Mouse (Mus musculus): ENCODE data around the gene Grk6. TPM values are rescaled to one million over a fixed set of nuclear protein-coding genes. Genes with fewer than 3 reads are reported as not detected.
"Not testable (repeated sequence)": the region's sequence is repeated elsewhere in the genome, so short reads cannot be mapped to it uniquely, and the experiment has no call there.

Gene Grk6
- polyA plus RNA-seq, 1 experiment from 2014 or later = 27.6 TPM

DNA sequence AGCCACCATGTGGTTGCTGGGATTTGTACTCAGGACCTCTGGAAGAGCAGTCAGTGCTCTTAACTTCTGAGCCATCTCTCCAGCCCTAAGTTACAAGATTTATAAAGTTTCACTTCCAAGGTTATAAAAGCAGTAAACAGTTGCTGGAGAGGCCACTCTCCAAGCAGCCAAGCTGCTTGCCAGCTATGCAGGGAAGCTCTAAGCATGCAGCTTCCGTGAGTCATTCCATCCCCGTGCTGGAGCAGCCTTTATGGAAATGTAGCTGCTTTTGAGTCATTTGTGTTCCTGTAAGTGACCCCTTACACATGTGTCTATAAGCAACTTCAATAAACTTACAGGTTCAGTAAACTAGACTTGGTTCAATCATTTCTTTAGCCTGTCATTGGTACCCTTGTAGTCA is 14.3 kb upstream of the Grk6 start:
- no peak overlapping the region for H3K9ac ChIP-seq
- H3K27ac ChIP-seq (ENCODE audit: poor library complexity, severe bottlenecking) = no peak overlapping the region
- H3K4me3 ChIP-seq = no peak overlapping the region
- H3K4me2 ChIP-seq = no peak overlapping the region
- WGBS = 73% methylated on average over 2 of the region's 2 CpGs
- peaks cover 11% of the 10 kb centered on the region for H3K9me3 ChIP-seq (replicated peaks)
- no peaks in the 10 kb centered on the region for H3K4me1 ChIP-seq (replicated peaks)
- no peaks in the 10 kb centered on the region for H3K36me3 ChIP-seq
- no peak for ATAC-seq (ENCODE audit: insufficient number of reproducible peaks, low FRiP score)
- H3K27me3 ChIP-seq (replicated peaks) = peaks cover 21% of the 10 kb centered on the region

- no peak overlapping the region for H3K4me2 ChIP-seq
- H3K27ac ChIP-seq (ENCODE audit: poor library complexity, severe bottlenecking) = no peak overlapping the region
- no peaks in the 10 kb centered on the region for H3K36me3 ChIP-seq
- no peak overlapping the region for H3K9ac ChIP-seq
- H3K9me3 ChIP-seq (replicated peaks) = peaks cover 11% of the 10 kb centered on the region
- no peak for ATAC-seq (ENCODE audit: insufficient number of reproducible peaks, low FRiP score)
- WGBS = 72% methylated on average over 10 of the region's 10 CpGs
- H3K4me1 ChIP-seq (replicated peaks) = no peaks in the 10 kb centered on the region
- H3K4me3 ChIP-seq = no peak overlapping the region
- H3K27me3 ChIP-seq (replicated peaks) = peaks cover 7% of the 10 kb centered on the region; the same call in 1 of the 2 replicates
Observed at GRCm38 (mm10) chr13:55431889-55432685, 12.8 kb upstream of the Grk6 start.

DNA sequence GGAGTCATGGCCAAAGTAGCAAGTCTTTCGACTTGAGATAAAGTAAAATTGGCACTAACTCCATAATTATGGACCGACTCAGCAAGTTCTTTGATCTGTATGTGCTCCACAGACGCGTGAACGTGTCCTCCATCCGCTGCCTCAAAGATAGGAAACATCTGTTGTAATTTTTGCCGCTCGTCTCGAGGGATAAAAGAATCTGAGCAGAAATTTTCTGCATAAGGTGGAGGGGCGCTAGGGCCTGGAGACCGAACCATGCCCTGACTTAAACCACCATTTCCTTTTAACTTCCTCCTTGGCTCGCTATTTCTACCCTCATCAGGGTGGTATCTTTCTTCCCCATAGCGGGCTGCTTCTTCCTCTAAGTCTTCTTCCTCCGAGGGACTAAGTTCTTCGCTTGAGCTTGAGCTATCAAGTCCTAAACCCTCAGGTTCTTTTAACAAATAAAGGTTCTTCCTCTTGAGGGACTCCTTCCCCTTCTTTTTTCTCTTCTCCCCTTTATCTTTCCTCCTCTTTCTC is 7.7 kb upstream of the Grk6 start:
- H3K27ac ChIP-seq (ENCODE audit: poor library complexity, severe bottlenecking); H3K4me3 ChIP-seq; ATAC-seq (ENCODE audit: insufficient number of reproducible peaks, low FRiP score); H3K27me3 ChIP-seq (replicated peaks); H3K4me1 ChIP-seq (replicated peaks); H3K36me3 ChIP-seq; H3K9ac ChIP-seq; H3K4me2 ChIP-seq: not testable (repeated sequence)
- H3K9me3 ChIP-seq (replicated peaks) = peaks cover 16% of the 10 kb centered on the region
- 82% methylated on average over 15 of the region's 15 CpGs for WGBS

GRCm38 (mm10) chr13:55443799-55444285 is 1.0 kb upstream of the Grk6 start:
- H3K9ac ChIP-seq = peak overlapping the region; percentile 63; the same call in 1 of the 2 replicates
- peak overlapping the region; percentile 88 for H3K4me2 ChIP-seq
- 45% methylated on average over 9 of the region's 9 CpGs for WGBS
- H3K27ac ChIP-seq (ENCODE audit: poor library complexity, severe bottlenecking) = peak overlapping the region; percentile 97; the same call in 1 of the 2 replicates
- H3K9me3 ChIP-seq (replicated peaks) = no peaks in the 10 kb centered on the region
- no peaks in the 10 kb centered on the region for H3K27me3 ChIP-seq (replicated peaks)
- H3K4me1 ChIP-seq (replicated peaks) = peaks cover 23% of the 10 kb centered on the region
- H3K36me3 ChIP-seq = no peaks in the 10 kb centered on the region
- peak overlapping the region; percentile 84 for H3K4me3 ChIP-seq
- no peak for ATAC-seq (ENCODE audit: insufficient number of reproducible peaks, low FRiP score)

DNA sequence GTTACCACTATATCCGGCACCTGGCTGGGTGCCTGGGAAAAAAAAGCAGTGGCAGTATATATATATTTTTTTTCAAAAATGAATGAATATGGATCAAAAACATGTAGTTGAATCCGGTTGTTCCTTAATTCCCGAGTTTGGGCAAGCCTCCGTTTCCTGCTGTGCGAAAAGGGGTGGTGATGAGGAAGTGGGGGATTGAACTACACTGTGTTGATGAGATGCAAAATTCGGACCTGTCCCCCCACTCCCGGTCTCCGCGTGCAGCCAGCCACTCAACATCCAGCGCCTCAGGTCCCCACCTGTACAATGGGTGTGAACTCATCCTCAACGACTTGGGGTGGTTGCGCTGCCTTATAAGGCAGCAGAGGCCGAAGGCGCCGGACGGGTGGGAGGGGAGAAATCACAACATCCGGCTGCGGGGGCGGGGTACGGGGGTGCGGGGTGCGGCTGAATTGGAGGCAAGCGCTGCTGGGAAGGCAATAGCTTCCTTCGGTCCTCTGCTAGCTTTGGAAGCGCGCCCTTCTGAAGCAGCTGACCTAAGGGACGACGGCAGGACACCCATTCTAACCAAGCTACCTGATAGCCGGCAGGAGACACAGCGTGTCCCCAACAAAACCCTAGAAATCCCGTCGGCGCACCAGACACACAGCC is 461 bp upstream of the Grk6 start:
- Histone ChIP-seq H3K27ac (ENCODE audit: poor library complexity, severe bottlenecking) (peak overlapping the region; percentile 97), H3K27me3 (replicated peaks) (no peaks in the 10 kb centered on the region), H3K4me1 (replicated peaks) (peaks cover 23% of the 10 kb centered on the region), H3K9ac (peak overlapping the region; percentile 63), H3K9me3 (replicated peaks) (no peaks in the 10 kb centered on the region), H3K4me2 (peak overlapping the region; percentile 88), H3K4me3 (peak overlapping the region; percentile 84), H3K36me3 (peaks cover under 1% of the 10 kb centered on the region; the same call in 1 of the 2 replicates)
- WGBS = under 1% methylated on average over 33 of the region's 33 CpGs
- ATAC-seq (ENCODE audit: insufficient number of reproducible peaks, low FRiP score) = peak; percentile 78

GRCm38 (mm10) chr13:55445361-55446091 is 654 bp downstream of the Grk6 start:
- Histone ChIP-seq H3K27me3 (replicated peaks) (no peaks in the 10 kb centered on the region), H3K4me2 (peak overlapping the region; percentile 88), H3K4me3 (peak overlapping the region; percentile 84), H3K36me3 (peaks cover 12% of the 10 kb centered on the region), H3K4me1 (replicated peaks) (peaks cover 31% of the 10 kb centered on the region), H3K9ac (peak overlapping the region; percentile 95), H3K27ac (ENCODE audit: poor library complexity, severe bottlenecking) (peak overlapping the region; percentile 97), H3K9me3 (replicated peaks) (no peaks in the 10 kb centered on the region)
- WGBS = 4% methylated on average over 66 of the region's 66 CpGs
- no peak for ATAC-seq (ENCODE audit: insufficient number of reproducible peaks, low FRiP score)

DNA sequence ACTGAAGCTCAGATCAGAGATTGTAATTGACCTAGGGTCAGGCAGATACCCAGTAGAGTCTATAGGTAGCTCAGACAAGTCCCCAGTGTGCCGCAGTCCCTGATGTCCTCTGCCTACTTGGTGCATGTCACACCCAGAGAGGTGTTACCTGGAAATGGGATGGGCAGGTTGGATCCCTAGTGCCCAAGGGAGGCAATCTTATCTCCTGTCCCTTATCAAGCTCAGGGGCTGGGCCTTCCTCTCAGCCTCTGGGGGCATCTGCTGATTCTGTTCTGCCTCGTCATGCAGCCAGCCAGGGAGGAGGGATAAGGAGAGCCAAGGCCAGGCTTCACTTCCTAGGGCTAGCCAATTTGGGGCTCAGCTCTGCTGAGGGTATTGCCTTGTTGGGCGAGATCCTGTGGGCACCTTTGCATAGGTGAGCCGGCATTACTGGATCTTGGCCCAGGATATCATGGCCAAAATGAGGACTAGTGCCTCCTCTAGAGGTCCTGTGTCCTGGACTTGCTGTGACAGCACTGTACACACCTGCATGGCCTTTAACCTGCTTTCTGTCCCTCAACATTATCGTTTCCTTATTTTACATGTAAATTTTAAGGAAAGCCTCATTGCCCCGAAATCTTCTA is 1.7 kb downstream of the Grk6 start:
- H3K9me3 ChIP-seq (replicated peaks) = no peaks in the 10 kb centered on the region
- H3K4me1 ChIP-seq (replicated peaks) = peaks cover 31% of the 10 kb centered on the region
- H3K36me3 ChIP-seq = peaks cover 22% of the 10 kb centered on the region
- H3K27ac ChIP-seq (ENCODE audit: poor library complexity, severe bottlenecking) = no peak overlapping the region
- WGBS = 60% methylated on average over 6 of the region's 6 CpGs
- peak overlapping the region; percentile 88 for H3K4me2 ChIP-seq
- no peaks in the 10 kb centered on the region for H3K27me3 ChIP-seq (replicated peaks)
- H3K9ac ChIP-seq = peak overlapping the region; percentile 95
- ATAC-seq (ENCODE audit: insufficient number of reproducible peaks, low FRiP score) = peak; percentile 34; the same call in 1 of the 2 replicates
- H3K4me3 ChIP-seq = peak overlapping the region; percentile 84

DNA sequence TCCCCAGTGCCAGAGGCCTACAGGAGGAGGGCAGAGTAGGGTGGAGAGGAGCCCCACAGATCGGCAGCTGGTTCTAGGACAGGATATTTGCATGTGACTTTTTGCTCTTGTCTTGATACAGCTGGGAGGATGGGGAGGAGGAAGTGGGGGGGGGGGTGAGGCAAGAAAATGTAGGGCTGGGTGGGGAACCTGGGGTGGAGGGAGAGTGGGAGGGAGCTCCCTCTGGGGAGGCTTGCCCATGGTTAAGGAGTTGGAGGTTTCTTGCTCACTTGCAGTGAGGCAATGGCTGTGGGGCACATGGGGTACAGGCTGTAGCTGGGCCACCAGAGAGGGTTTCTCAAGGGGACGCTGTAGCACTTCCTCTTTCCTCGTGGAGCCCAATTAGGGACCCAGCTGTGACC is 2.7 kb downstream of the Grk6 start:
- Histone ChIP-seq H3K9me3 (replicated peaks) (no peaks in the 10 kb centered on the region), H3K27ac (ENCODE audit: poor library complexity, severe bottlenecking) (no peak overlapping the region), H3K27me3 (replicated peaks) (no peaks in the 10 kb centered on the region), H3K4me1 (replicated peaks) (peaks cover 31% of the 10 kb centered on the region), H3K36me3 (peaks cover 32% of the 10 kb centered on the region), H3K4me3 (no peak overlapping the region), H3K4me2 (peak overlapping the region; percentile 88; the same call in 1 of the 2 replicates), H3K9ac (no peak overlapping the region)
- WGBS = 58% methylated on average over 3 of the region's 3 CpGs
- ATAC-seq (ENCODE audit: insufficient number of reproducible peaks, low FRiP score) = no peak

DNA sequence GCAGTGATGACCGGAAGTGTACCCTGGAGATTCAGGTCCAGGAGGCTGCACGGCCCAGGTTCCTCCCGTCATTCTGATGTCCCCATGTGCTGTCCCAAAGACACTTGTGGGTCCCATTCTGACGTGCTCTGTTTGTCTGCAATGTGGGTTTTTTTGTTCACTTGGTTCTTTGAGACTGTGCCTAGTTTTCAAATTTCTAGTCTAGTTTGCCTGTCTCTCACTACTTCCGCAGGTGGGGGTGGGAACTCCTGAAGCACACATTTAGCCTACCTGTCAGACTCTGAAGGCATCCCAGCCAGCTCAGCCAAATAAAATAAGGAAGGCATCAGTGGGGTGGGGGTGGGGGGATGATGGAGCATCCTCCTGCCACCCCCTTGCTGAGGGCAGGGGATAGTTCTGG is 3.3 kb downstream of the Grk6 start:
- H3K27ac ChIP-seq (ENCODE audit: poor library complexity, severe bottlenecking) = no peak overlapping the region
- no peak overlapping the region for H3K4me2 ChIP-seq
- 89% methylated on average over 5 of the region's 5 CpGs for WGBS
- peaks cover 31% of the 10 kb centered on the region for H3K4me1 ChIP-seq (replicated peaks)
- ATAC-seq (ENCODE audit: insufficient number of reproducible peaks, low FRiP score) = no peak
- no peak overlapping the region for H3K4me3 ChIP-seq
- H3K27me3 ChIP-seq (replicated peaks) = no peaks in the 10 kb centered on the region
- peaks cover 38% of the 10 kb centered on the region for H3K36me3 ChIP-seq
- no peaks in the 10 kb centered on the region for H3K9me3 ChIP-seq (replicated peaks)
- no peak overlapping the region for H3K9ac ChIP-seq

- ATAC-seq (ENCODE audit: insufficient number of reproducible peaks, low FRiP score) = no peak
- no peak overlapping the region for H3K4me3 ChIP-seq
- peaks cover 47% of the 10 kb centered on the region for H3K36me3 ChIP-seq
- H3K4me2 ChIP-seq = no peak overlapping the region
- no peak overlapping the region for H3K9ac ChIP-seq
- no peak overlapping the region for H3K27ac ChIP-seq (ENCODE audit: poor library complexity, severe bottlenecking)
- 92% methylated on average over 9 of the region's 9 CpGs for WGBS
- peaks cover 26% of the 10 kb centered on the region for H3K4me1 ChIP-seq (replicated peaks)
- H3K27me3 ChIP-seq (replicated peaks) = no peaks in the 10 kb centered on the region
- H3K9me3 ChIP-seq (replicated peaks) = no peaks in the 10 kb centered on the region
Observed at GRCm38 (mm10) chr13:55449205-55449604, 4.3 kb downstream of the Grk6 start.

Data from heart, embryonic 12.5 days (tissue).